Mouse (Mus musculus) hindbrain, embryonic 14.5 days (tissue): ENCODE measurements at regions not wholly inside any gene's neighbourhood (a gene's known extent, or its start where the extent isn't known, plus 50 kb on each side); places are given as distances from the start of the nearest gene placed in this dataset.

Experiments
- ATAC-seq: fragments of 200-750 bp; cut with Nextera tagmentation; 2 replicates; pipeline ENCODE4 v1.8.0; 2017; ENCODE audit warnings: moderate number of reproducible peaks, mild to moderate bottlenecking, moderate TSS enrichment, moderate library complexity; ENCODE audit not compliant: low FRiP score
- DNase-seq: peaks from one replicate; pipeline ENCODE4 v3.0.0-alpha.2; 2015; ENCODE audit warnings: low spot score
- H3K27ac ChIP-seq: fragments of 300-500 bp; sonication (generic); 2 replicates; pipeline ENCODE4 v1.5.1; 2014; ENCODE audit warnings: mild to moderate bottlenecking, moderate library complexity
- H3K27me3 ChIP-seq: fragments of 300-500 bp; sonication (generic); 2 replicates; pipeline ENCODE4 v1.6.1; 2014; ENCODE audit warnings: mild to moderate bottlenecking, low read length, mixed read lengths; ENCODE audit not compliant: control insufficient read depth, insufficient read depth
- H3K36me3 ChIP-seq: fragments of 300-500 bp; sonication (generic); replicated peaks from 2 replicates; pipeline ENCODE4 v1.6.1; 2014; ENCODE audit not compliant: control insufficient read depth, insufficient read depth
- H3K4me1 ChIP-seq: fragments of 300-500 bp; sonication (generic); replicated peaks from 2 replicates; pipeline ENCODE4 v1.6.1; 2014; ENCODE audit warnings: antibody characterized with exemption, low read length, mixed read lengths; ENCODE audit not compliant: control insufficient read depth, insufficient read depth
- H3K4me2 ChIP-seq: fragments of 300-500 bp; sonication (generic); replicated peaks from 2 replicates; pipeline ENCODE4 v1.6.1; 2014; ENCODE audit warnings: mild to moderate bottlenecking, moderate library complexity
- H3K4me3 ChIP-seq: fragments of 300-500 bp; sonication (generic); replicated peaks from 2 replicates; pipeline ENCODE4 v1.5.1; 2014; ENCODE audit warnings: mild to moderate bottlenecking, low read length
- H3K9ac ChIP-seq: fragments of 300-500 bp; sonication (generic); 2 replicates; pipeline ENCODE4 v1.6.1; 2014
- H3K9me3 ChIP-seq: fragments of 300-500 bp; sonication (generic); 2 replicates; pipeline ENCODE4 v1.6.1; 2016; ENCODE audit warnings: low read length; ENCODE audit not compliant: control insufficient read depth
- WGBS: fragments of 180-500 bp; shearing (Covaris S2); extraction: QIAGEN DNeasy Blood & Tissue Kit; methylation state at CpG from one replicate; pipeline ENCODE4 v1.1.7; 2014; 5-methylcytosine and 5-hydroxymethylcytosine counted together

GRCm38 (mm10) chr9:120777016-120777415 lies 152.0 kb upstream of the Ctnnb1 start:
- ATAC-seq (no peak), DNase-seq (no peak)
- 73% methylated on average over 6 of the region's 6 CpGs for WGBS
- H3K4me2 ChIP-seq, result no peak overlapping the region
- H3K9ac ChIP-seq, result no peak overlapping the region
- no peaks in the 10 kb centered on the region for H3K9me3 ChIP-seq
- H3K36me3 ChIP-seq, result no peaks in the 10 kb centered on the region
- H3K27me3 ChIP-seq, result no peaks in the 10 kb centered on the region
- H3K4me3 ChIP-seq, result no peak overlapping the region
- no peaks in the 10 kb centered on the region for H3K4me1 ChIP-seq
- H3K27ac ChIP-seq, result no peak overlapping the region

DNA sequence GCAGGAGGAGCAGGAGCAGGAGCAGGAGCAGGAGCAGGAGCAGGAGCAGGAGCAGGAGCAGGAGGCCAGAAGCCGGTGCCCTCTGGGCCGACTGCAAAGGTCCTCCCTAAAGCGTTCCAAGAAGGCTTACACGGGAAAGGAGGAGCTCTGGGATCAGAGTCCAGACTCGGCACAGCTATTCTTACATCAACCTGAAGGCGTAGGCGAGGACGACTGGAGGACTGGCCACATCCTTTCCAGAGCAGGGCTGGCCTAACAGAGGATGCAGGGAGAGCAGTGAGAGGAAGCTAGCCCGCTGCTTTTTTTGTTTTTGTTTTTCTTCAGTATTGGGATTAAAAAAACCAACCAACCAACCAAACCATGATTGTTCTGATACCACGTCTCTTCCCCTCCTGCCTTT lies 151.5 kb upstream of the Ctnnb1 start:
- no peak overlapping the region for H3K9ac ChIP-seq
- no peaks in the 10 kb centered on the region for H3K9me3 ChIP-seq
- ATAC-seq (no peak), DNase-seq (no peak)
- H3K27me3 ChIP-seq, result no peaks in the 10 kb centered on the region
- H3K4me2 ChIP-seq, result no peak overlapping the region
- H3K4me3 ChIP-seq, result no peak overlapping the region
- 84% methylated on average over 10 of the region's 10 CpGs for WGBS
- no peaks in the 10 kb centered on the region for H3K36me3 ChIP-seq
- no peak overlapping the region for H3K27ac ChIP-seq
- H3K4me1 ChIP-seq, result no peaks in the 10 kb centered on the region

GRCm38 (mm10) chr9:120778423-120778822 lies 150.6 kb upstream of the Ctnnb1 start:
- Histone ChIP-seq H3K9ac (no peak overlapping the region), H3K4me1 (no peaks in the 10 kb centered on the region), H3K4me2 (no peak overlapping the region), H3K27me3 (no peaks in the 10 kb centered on the region), H3K27ac (no peak overlapping the region), H3K9me3 (no peaks in the 10 kb centered on the region), H3K4me3 (no peak overlapping the region), H3K36me3 (no peaks in the 10 kb centered on the region)
- no peak for DNase-seq
- no peak for ATAC-seq
- 70% methylated on average over 2 of the region's 2 CpGs for WGBS

GRCm38 (mm10) chr9:120794210-120794609 lies 134.8 kb upstream of the Ctnnb1 start:
- H3K9ac ChIP-seq, result no peak overlapping the region
- no peaks in the 10 kb centered on the region for H3K27me3 ChIP-seq
- ATAC-seq, result no peak
- H3K4me3 ChIP-seq, result no peak overlapping the region
- DNase-seq, result no peak
- no peak overlapping the region for H3K27ac ChIP-seq
- 0 out of 2 replicates have a peak, but pooled peaks cover 6% of the 10 kb centered on the region for H3K4me1 ChIP-seq
- no peaks in the 10 kb centered on the region for H3K36me3 ChIP-seq
- no peak overlapping the region for H3K4me2 ChIP-seq
- 88% methylated on average over 5 of the region's 5 CpGs for WGBS
- peaks cover 31% of the 10 kb centered on the region for H3K9me3 ChIP-seq

GRCm38 (mm10) chr9:120796111-120796880 lies 132.7 kb upstream of the Ctnnb1 start:
- Histone ChIP-seq H3K9ac (no peak overlapping the region), H3K9me3 (peaks cover 14% of the 10 kb centered on the region), H3K4me3 (no peak overlapping the region), H3K27ac (no peak overlapping the region), H3K4me1 (0 out of 2 replicates have a peak, but pooled peaks cover 6% of the 10 kb centered on the region), H3K36me3 (no peaks in the 10 kb centered on the region), H3K27me3 (no peaks in the 10 kb centered on the region), H3K4me2 (no peak overlapping the region)
- 85% methylated on average over 10 of the region's 10 CpGs for WGBS
- DNase-seq (no peak), ATAC-seq (no peak)

DNA sequence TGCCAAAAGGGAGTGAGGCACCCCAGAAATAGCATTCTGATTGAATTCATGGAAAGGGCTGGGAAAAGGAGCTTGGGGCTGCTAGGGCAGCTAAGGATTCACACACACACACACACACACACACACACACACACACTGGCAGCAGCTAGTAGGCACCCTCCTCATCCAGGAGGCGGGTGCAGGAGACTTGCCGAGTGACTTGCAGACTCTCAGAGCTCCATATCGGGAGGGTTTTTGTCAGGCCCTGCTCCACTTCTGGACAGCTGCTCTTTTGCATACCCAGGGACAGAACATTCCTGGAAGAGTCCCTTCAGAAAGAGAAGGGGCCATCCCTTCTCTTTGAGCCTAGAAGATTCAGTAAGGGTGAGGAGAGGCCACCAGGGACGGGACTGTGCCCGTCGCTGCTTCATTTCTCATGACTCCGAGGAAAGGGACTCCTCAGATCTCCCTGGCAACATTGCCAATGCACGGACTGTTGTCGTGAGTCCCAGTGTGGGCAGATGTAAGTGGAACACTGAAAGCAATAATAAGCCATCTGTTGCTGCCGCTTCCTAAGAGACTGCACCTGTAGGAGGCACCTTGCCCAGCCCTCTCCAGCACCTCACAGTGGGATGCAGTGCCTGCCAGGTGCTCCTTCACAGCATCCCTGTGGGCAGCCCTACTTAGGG lies 130.9 kb upstream of the Ctnnb1 start:
- 39% methylated on average over 10 of the region's 10 CpGs for WGBS
- ATAC-seq, result no peak
- DNase-seq, result no peak
- no peak overlapping the region for H3K9ac ChIP-seq
- H3K36me3 ChIP-seq, result no peaks in the 10 kb centered on the region
- no peaks in the 10 kb centered on the region for H3K27me3 ChIP-seq
- H3K27ac ChIP-seq, result no peak overlapping the region
- no peak overlapping the region for H3K4me3 ChIP-seq
- no peak overlapping the region for H3K4me2 ChIP-seq
- no peaks in the 10 kb centered on the region for H3K9me3 ChIP-seq
- H3K4me1 ChIP-seq, result 0 out of 2 replicates have a peak, but pooled peaks cover 6% of the 10 kb centered on the region

DNA sequence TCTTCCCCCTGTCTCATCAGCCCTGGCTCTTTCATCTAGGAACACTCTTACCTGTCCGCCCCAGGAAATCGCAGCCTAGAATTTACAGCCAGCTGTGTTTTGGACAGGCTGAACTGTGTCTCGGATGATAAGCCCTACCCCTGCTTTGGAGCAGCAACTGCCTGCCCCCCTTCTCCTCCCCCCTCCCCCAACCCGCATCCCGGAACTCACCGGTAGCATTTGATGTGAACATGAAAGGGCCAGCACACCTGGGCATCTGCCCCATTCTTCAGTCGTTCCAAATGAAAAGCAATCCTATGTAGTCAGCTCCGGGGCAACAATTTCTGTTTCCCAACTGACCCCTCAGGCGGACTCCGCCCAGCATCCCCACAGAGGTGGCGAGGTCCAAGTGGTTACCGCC lies 130.1 kb upstream of the Ctnnb1 start:
- Histone ChIP-seq H3K9ac (no peak overlapping the region), H3K36me3 (no peaks in the 10 kb centered on the region), H3K4me1 (0 out of 2 replicates have a peak, but pooled peaks cover 6% of the 10 kb centered on the region), H3K27me3 (no peaks in the 10 kb centered on the region), H3K4me2 (no peak overlapping the region), H3K9me3 (no peaks in the 10 kb centered on the region), H3K27ac (no peak overlapping the region), H3K4me3 (no peak overlapping the region)
- 50% methylated on average over 12 of the region's 12 CpGs for WGBS
- ATAC-seq (no peak), DNase-seq (no peak)

DNA sequence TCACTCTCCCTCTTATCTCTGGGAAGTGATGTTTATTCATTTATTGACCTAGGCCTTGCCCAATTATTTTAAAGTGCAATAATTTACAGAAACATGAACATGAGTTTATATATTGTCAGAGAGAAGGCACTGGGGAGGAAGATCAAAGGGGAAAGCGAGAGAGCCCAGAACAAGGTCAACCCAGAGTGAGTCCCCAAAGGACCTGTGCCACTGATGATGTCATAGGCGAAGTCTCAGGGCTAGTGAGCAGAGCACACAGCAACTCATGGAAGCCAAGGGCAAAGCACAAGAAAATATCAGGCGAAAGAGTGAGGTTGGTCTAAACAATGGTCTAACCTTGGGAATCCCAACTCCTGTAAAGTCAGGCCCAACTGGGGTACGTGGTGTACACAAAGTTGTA lies 126.4 kb upstream of the Ctnnb1 start:
- H3K9ac ChIP-seq, result no peak overlapping the region
- no peaks in the 10 kb centered on the region for H3K36me3 ChIP-seq
- no peak overlapping the region for H3K4me2 ChIP-seq
- H3K4me3 ChIP-seq, result no peak overlapping the region
- WGBS, result 95% methylated on average over 4 of the region's 4 CpGs
- DNase-seq, result no peak
- H3K27ac ChIP-seq, result no peak overlapping the region
- H3K4me1 ChIP-seq, result 0 out of 2 replicates have a peak, but pooled peaks cover 6% of the 10 kb centered on the region
- no peaks in the 10 kb centered on the region for H3K9me3 ChIP-seq
- H3K27me3 ChIP-seq, result no peaks in the 10 kb centered on the region
- no peak for ATAC-seq

- DNase-seq, result no peak
Observed at GRCm38 (mm10) chr9:120804760-120805294, 124.2 kb upstream of the Ctnnb1 start.

More at GRCm38 (mm10) chr9:120804760-120805294, 124.2 kb upstream of the Ctnnb1 start:
- Histone ChIP-seq H3K9ac (no peak overlapping the region), H3K4me3 (no peak overlapping the region), H3K9me3 (no peaks in the 10 kb centered on the region), H3K36me3 (no peaks in the 10 kb centered on the region), H3K4me1 (no peaks in the 10 kb centered on the region), H3K27me3 (no peaks in the 10 kb centered on the region), H3K4me2 (no peak overlapping the region), H3K27ac (no peak overlapping the region)
- ATAC-seq, result no peak
- WGBS, result 71% methylated on average over 10 of the region's 10 CpGs
